Mouse (Mus musculus): ENCODE data around the gene Cep55. TPM values are rescaled to one million over a fixed set of nuclear protein-coding genes. Genes with fewer than 3 reads are reported as not detected.

Cep55 gene
- polyA plus RNA-seq, 1 experiment from 2014 or later: 28.1 TPM

- Histone ChIP-seq H3K36me3 (ENCODE audit: control insufficient read depth, insufficient read depth, low read length) (no peaks in the 10 kb centered on the region), H3K27me3 (ENCODE audit: control insufficient read depth, insufficient read depth, low read length) (no peaks in the 10 kb centered on the region), H3K4me2 (no peak overlapping the region), H3K9ac (ENCODE audit: low read depth, low read length) (no peak overlapping the region), H3K4me1 (ENCODE audit: control insufficient read depth, insufficient read depth, low read length) (peaks cover 27% of the 10 kb centered on the region), H3K9me3 (replicated peaks; ENCODE audit: control insufficient read depth, low read length) (no peaks in the 10 kb centered on the region), H3K4me3 (ENCODE audit: low read depth, low read length) (no peak overlapping the region), H3K27ac (ENCODE audit: low read depth, low read length) (peak overlapping the region; percentile 57; the same call in 1 of the 2 replicates)
- 65% methylated on average over 8 of the region's 8 CpGs for WGBS (ENCODE audit: insufficient replicate concordance)
- ATAC-seq (replicated peaks; ENCODE audit: insufficient number of reproducible peaks, low FRiP score, low TSS enrichment): no peak
These were observed 28.6 kb upstream of the Cep55 start for GRCm38 (mm10) chr19:38026211-38026624.

GRCm38 (mm10) chr19:38027389-38027788 is 27.4 kb upstream of the Cep55 start:
- 70% methylated on average over 6 of the region's 6 CpGs for WGBS (ENCODE audit: insufficient replicate concordance)
- no peaks in the 10 kb centered on the region for H3K9me3 ChIP-seq (replicated peaks; ENCODE audit: control insufficient read depth, low read length)
- no peaks in the 10 kb centered on the region for H3K27me3 ChIP-seq (ENCODE audit: control insufficient read depth, insufficient read depth, low read length)
- no peak for ATAC-seq (replicated peaks; ENCODE audit: insufficient number of reproducible peaks, low FRiP score, low TSS enrichment)
- no peak overlapping the region for H3K4me2 ChIP-seq
- no peaks in the 10 kb centered on the region for H3K36me3 ChIP-seq (ENCODE audit: control insufficient read depth, insufficient read depth, low read length)
- H3K27ac ChIP-seq (ENCODE audit: low read depth, low read length): no peak overlapping the region
- no peak overlapping the region for H3K4me3 ChIP-seq (ENCODE audit: low read depth, low read length)
- H3K4me1 ChIP-seq (ENCODE audit: control insufficient read depth, insufficient read depth, low read length): peaks cover 29% of the 10 kb centered on the region
- no peak overlapping the region for H3K9ac ChIP-seq (ENCODE audit: low read depth, low read length)

- H3K36me3 ChIP-seq (ENCODE audit: control insufficient read depth, insufficient read depth, low read length): no peaks in the 10 kb centered on the region
- no peak overlapping the region for H3K27ac ChIP-seq (ENCODE audit: low read depth, low read length)
- no peak overlapping the region for H3K4me2 ChIP-seq
- no peaks in the 10 kb centered on the region for H3K9me3 ChIP-seq (replicated peaks; ENCODE audit: control insufficient read depth, low read length)
- no peak overlapping the region for H3K9ac ChIP-seq (ENCODE audit: low read depth, low read length)
- WGBS (ENCODE audit: insufficient replicate concordance): 51% methylated on average over 10 of the region's 10 CpGs
- no peak for ATAC-seq (replicated peaks; ENCODE audit: insufficient number of reproducible peaks, low FRiP score, low TSS enrichment)
- H3K27me3 ChIP-seq (ENCODE audit: control insufficient read depth, insufficient read depth, low read length): no peaks in the 10 kb centered on the region
- H3K4me1 ChIP-seq (ENCODE audit: control insufficient read depth, insufficient read depth, low read length): peaks cover 29% of the 10 kb centered on the region
- H3K4me3 ChIP-seq (ENCODE audit: low read depth, low read length): no peak overlapping the region
These were observed 26.8 kb upstream of the Cep55 start for GRCm38 (mm10) chr19:38027881-38028521.

- WGBS (ENCODE audit: insufficient replicate concordance): 76% methylated on average over 3 of the region's 3 CpGs
- no peak overlapping the region for H3K9ac ChIP-seq (ENCODE audit: low read depth, low read length)
- H3K27me3 ChIP-seq (ENCODE audit: control insufficient read depth, insufficient read depth, low read length): no peaks in the 10 kb centered on the region
- no peak overlapping the region for H3K4me2 ChIP-seq
- no peak overlapping the region for H3K4me3 ChIP-seq (ENCODE audit: low read depth, low read length)
- ATAC-seq (replicated peaks; ENCODE audit: insufficient number of reproducible peaks, low FRiP score, low TSS enrichment): no peak
- no peaks in the 10 kb centered on the region for H3K9me3 ChIP-seq (replicated peaks; ENCODE audit: control insufficient read depth, low read length)
- peaks cover 29% of the 10 kb centered on the region for H3K4me1 ChIP-seq (ENCODE audit: control insufficient read depth, insufficient read depth, low read length)
- H3K27ac ChIP-seq (ENCODE audit: low read depth, low read length): no peak overlapping the region
- H3K36me3 ChIP-seq (ENCODE audit: control insufficient read depth, insufficient read depth, low read length): no peaks in the 10 kb centered on the region
These were observed 25.5 kb upstream of the Cep55 start for GRCm38 (mm10) chr19:38029292-38029691.

- Histone ChIP-seq H3K4me3 (ENCODE audit: low read depth, low read length) (no peak overlapping the region), H3K4me1 (ENCODE audit: control insufficient read depth, insufficient read depth, low read length) (peaks cover 29% of the 10 kb centered on the region), H3K27ac (ENCODE audit: low read depth, low read length) (no peak overlapping the region), H3K9me3 (replicated peaks; ENCODE audit: control insufficient read depth, low read length) (no peaks in the 10 kb centered on the region), H3K9ac (ENCODE audit: low read depth, low read length) (no peak overlapping the region), H3K27me3 (ENCODE audit: control insufficient read depth, insufficient read depth, low read length) (no peaks in the 10 kb centered on the region), H3K36me3 (ENCODE audit: control insufficient read depth, insufficient read depth, low read length) (no peaks in the 10 kb centered on the region), H3K4me2 (no peak overlapping the region)
- ATAC-seq (replicated peaks; ENCODE audit: insufficient number of reproducible peaks, low FRiP score, low TSS enrichment): no peak
- WGBS (ENCODE audit: insufficient replicate concordance): 56% methylated on average over 3 of the region's 3 CpGs
These were observed 24.9 kb upstream of the Cep55 start for GRCm38 (mm10) chr19:38029871-38030270.

GRCm38 (mm10) chr19:38030673-38031137 is 24.1 kb upstream of the Cep55 start:
- Histone ChIP-seq H3K4me3 (ENCODE audit: low read depth, low read length) (no peak overlapping the region), H3K36me3 (ENCODE audit: control insufficient read depth, insufficient read depth, low read length) (no peaks in the 10 kb centered on the region), H3K9ac (ENCODE audit: low read depth, low read length) (no peak overlapping the region), H3K9me3 (replicated peaks; ENCODE audit: control insufficient read depth, low read length) (no peaks in the 10 kb centered on the region), H3K4me2 (peak overlapping the region; percentile 39), H3K4me1 (ENCODE audit: control insufficient read depth, insufficient read depth, low read length) (peaks cover 25% of the 10 kb centered on the region), H3K27ac (ENCODE audit: low read depth, low read length) (no peak overlapping the region), H3K27me3 (ENCODE audit: control insufficient read depth, insufficient read depth, low read length) (no peaks in the 10 kb centered on the region)
- ATAC-seq (replicated peaks; ENCODE audit: insufficient number of reproducible peaks, low FRiP score, low TSS enrichment): no peak
- 3% methylated on average over 7 of the region's 23 CpGs for WGBS (ENCODE audit: insufficient replicate concordance)

- Histone ChIP-seq H3K4me3 (ENCODE audit: low read depth, low read length) (no peak overlapping the region), H3K4me2 (peak overlapping the region; percentile 39), H3K27me3 (ENCODE audit: control insufficient read depth, insufficient read depth, low read length) (no peaks in the 10 kb centered on the region), H3K4me1 (ENCODE audit: control insufficient read depth, insufficient read depth, low read length) (peaks cover 21% of the 10 kb centered on the region; the same call in 1 of the 2 replicates), H3K9ac (ENCODE audit: low read depth, low read length) (no peak overlapping the region), H3K27ac (ENCODE audit: low read depth, low read length) (no peak overlapping the region), H3K9me3 (replicated peaks; ENCODE audit: control insufficient read depth, low read length) (no peaks in the 10 kb centered on the region), H3K36me3 (ENCODE audit: control insufficient read depth, insufficient read depth, low read length) (no peaks in the 10 kb centered on the region)
- ATAC-seq (replicated peaks; ENCODE audit: insufficient number of reproducible peaks, low FRiP score, low TSS enrichment): no peak
- WGBS (ENCODE audit: insufficient replicate concordance): 49% methylated on average over 9 of the region's 9 CpGs
These were observed 23.7 kb upstream of the Cep55 start for GRCm38 (mm10) chr19:38031144-38031543.

GRCm38 (mm10) chr19:38032993-38033734 is 21.6 kb upstream of the Cep55 start:
- H3K9ac ChIP-seq (ENCODE audit: low read depth, low read length): no peak overlapping the region
- H3K27ac ChIP-seq (ENCODE audit: low read depth, low read length): no peak overlapping the region
- no peaks in the 10 kb centered on the region for H3K36me3 ChIP-seq (ENCODE audit: control insufficient read depth, insufficient read depth, low read length)
- no peaks in the 10 kb centered on the region for H3K9me3 ChIP-seq (replicated peaks; ENCODE audit: control insufficient read depth, low read length)
- no peak overlapping the region for H3K4me3 ChIP-seq (ENCODE audit: low read depth, low read length)
- WGBS (ENCODE audit: insufficient replicate concordance): 70% methylated on average over 15 of the region's 15 CpGs
- peaks cover 11% of the 10 kb centered on the region; the same call in 1 of the 2 replicates for H3K4me1 ChIP-seq (ENCODE audit: control insufficient read depth, insufficient read depth, low read length)
- H3K27me3 ChIP-seq (ENCODE audit: control insufficient read depth, insufficient read depth, low read length): no peaks in the 10 kb centered on the region
- no peak overlapping the region for H3K4me2 ChIP-seq
- ATAC-seq (replicated peaks; ENCODE audit: insufficient number of reproducible peaks, low FRiP score, low TSS enrichment): no peak

All from heart, embryonic 11.5 days (tissue).